In the genomic region with DNA sequence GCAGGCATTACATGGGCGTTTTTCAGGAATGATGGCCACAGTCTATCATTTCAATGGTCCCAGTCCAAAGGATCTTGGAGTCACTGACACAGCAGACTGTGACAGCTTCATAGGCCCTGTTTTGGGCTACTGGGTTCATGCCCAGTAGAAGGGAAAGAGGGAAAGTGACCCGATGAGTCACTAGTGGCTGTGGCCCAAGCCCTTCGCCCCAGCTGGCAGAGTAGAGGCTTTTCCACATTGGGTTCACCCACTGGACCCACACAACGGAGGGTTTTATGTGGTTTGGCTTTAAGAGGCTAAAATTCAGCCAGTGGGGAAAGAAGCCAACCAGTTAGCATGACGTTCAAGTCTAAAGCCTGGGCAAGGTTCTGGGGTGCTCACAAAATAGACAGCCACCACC, we compare ENCODE assay signal across 10 mouse cellular contexts.
DNase-seq lines count a peak whose midpoint lies in the region; ATAC-seq lines count a peak whose summit lies in the region.
"Had no signal": no experiment of that assay in that cellular context is flagged by ENCODE, and none has a peak within 500 bp of the region (broad histone marks: within the 10 kb centered on the region; RNA-seq: fewer than 3 reads in every experiment).

No protein-coding gene starts in this region.

- DNase-seq in kidney, adult 11 months = peak; percentile 20
- no peak for DNase-seq in kidney, postnatal 4 days
- DNase-seq in adrenal gland, adult 8-10 months = peak; percentile 45
- DNase-seq in gastrocnemius, postnatal 14 days = peak; percentile 77
- DNase-seq in left cerebral cortex, postnatal 14 days (ENCODE audit: low spot score in 2 of 2) = peak; percentile 16 to 18
- DNase-seq in retina, postnatal 1 day = no peak
- DNase-seq in thymus, adult 18-20 months = no peak
- DNase-seq: liver, embryonic 13.5 days had no signal

- no peaks in the 10 kb centered on the region for H3K36me3 ChIP-seq in midbrain, embryonic 13.5 days
- H3K36me3 ChIP-seq: heart, embryonic 13.5 days; liver, embryonic 13.5 days had no signal

- 89% methylated on average over 5 of the region's 5 CpGs for WGBS in midbrain, embryonic 13.5 days

- no peak overlapping the region for H3K4me2 ChIP-seq in midbrain, embryonic 13.5 days (replicated peaks)
- H3K4me2 ChIP-seq: heart, embryonic 13.5 days; liver, embryonic 13.5 days had no signal

- no peaks in the 10 kb centered on the region for H3K27me3 ChIP-seq in midbrain, embryonic 13.5 days
- H3K27me3 ChIP-seq: heart, embryonic 13.5 days; liver, embryonic 13.5 days had no signal

- no peaks in the 10 kb centered on the region for H3K4me1 ChIP-seq in midbrain, embryonic 13.5 days (replicated peaks)
- H3K4me1 ChIP-seq: heart, embryonic 13.5 days; liver, embryonic 13.5 days had no signal

- intact Hi-C loops in gastrocnemius, postnatal 14 days (cut with DNase I; ENCODE audit: low total_unique reads) = no loop called here
- intact Hi-C loops in left cerebral cortex, postnatal 14 days (cut with DNase I) = no loop called here

- H3K27ac ChIP-seq in midbrain, embryonic 13.5 days = no peak overlapping the region
- H3K27ac ChIP-seq: heart, embryonic 13.5 days; liver, embryonic 13.5 days had no signal

- no peak overlapping the region for H3K4me3 ChIP-seq in midbrain, embryonic 13.5 days (replicated peaks)
- H3K4me3 ChIP-seq: heart, embryonic 13.5 days; liver, embryonic 13.5 days had no signal

- no peaks in the 10 kb centered on the region for H3K9me3 ChIP-seq in midbrain, embryonic 13.5 days
- H3K9me3 ChIP-seq: heart, embryonic 13.5 days; liver, embryonic 13.5 days had no signal

- no peak overlapping the region for H3K9ac ChIP-seq in midbrain, embryonic 13.5 days (replicated peaks)
- H3K9ac ChIP-seq: heart, embryonic 13.5 days; liver, embryonic 13.5 days had no signal

- no peak for ATAC-seq in midbrain, embryonic 13.5 days

Comparison
In these comparisons a context has a peak if more than half of its experiments do, and no peak if none do; other contexts are left out.
1. DNase-seq: peak in kidney, adult 11 months (single experiment), adrenal gland, adult 8-10 months (single experiment), gastrocnemius, postnatal 14 days (single experiment) and left cerebral cortex, postnatal 14 days (2 of 2); none in kidney, postnatal 4 days (0 of 2), retina, postnatal 1 day (single experiment) and thymus, adult 18-20 months (0 of 2).